Mouse (Mus musculus): ENCODE measurements around the gene Pald1. TPM values are rescaled to one million over a fixed set of nuclear protein-coding genes. Genes with fewer than 3 reads are reported as not detected.

Pald1 gene
- total RNA-seq (2021): 10 to 100 TPM; 18.5 to 26.6 TPM
- 17.7 and 22.8 TPM in 2 replicates for polyA plus RNA-seq (2012; rRNA removed)
- long read RNA-seq, full-length matches to known transcripts: 4 of 29 reads
- long read RNA-seq, partial matches to known transcripts: 5 of 29 reads
- long read RNA-seq, other reads (novel, unspliced or antisense): 20 of 29 reads

- peak; percentile 90 for DNase-seq
Measured at GRCm38 (mm10) chr10:61383021-61383714, at the start of gene Pald1. Pald1 (minus strand) TSS chr10:61383530.

- no peak for DNase-seq
Measured at GRCm38 (mm10) chr10:61431375-61431774, 48.0 kb upstream of the Pald1 start.

DNA sequence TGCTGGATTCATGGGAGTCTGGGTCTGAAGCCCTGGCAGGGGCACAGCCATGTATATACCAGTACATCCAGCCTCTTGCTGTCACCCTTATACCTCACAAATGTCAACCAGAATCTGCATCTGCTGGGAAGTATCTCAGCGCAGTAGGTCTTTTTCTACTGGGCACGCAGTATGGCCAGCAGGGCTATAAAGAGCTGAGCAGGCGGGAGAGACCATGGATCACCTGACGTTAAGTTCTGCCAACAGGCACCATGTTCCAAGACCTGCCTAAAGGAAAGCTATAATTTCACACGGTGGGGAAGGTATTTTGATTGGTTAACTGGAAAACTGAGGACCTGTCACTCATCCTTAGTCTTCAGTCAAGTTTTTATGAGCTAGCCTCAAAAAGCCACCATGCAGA is 45.7 kb upstream of the Pald1 start:
- no peak for DNase-seq

DNA sequence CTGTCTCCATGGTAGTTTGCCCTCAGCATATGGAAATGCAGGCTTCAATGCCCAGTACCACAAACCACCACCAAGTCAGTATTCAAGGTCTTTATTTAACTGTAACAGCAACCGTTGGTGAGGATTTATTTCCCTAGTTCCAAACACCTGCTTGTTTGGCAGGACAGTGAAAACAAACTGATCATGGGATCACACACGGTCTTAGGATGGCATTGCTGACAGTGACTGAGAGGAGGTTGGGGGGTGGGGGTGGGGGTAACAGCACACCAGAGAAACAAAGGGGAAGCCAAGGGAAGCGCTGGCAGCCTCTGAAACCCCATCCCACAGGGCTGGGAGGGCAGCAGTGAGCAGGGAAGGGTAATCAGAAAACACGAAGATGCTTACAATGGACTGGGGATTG is 45.1 kb upstream of the Pald1 start:
- DNase-seq: no peak

- DNase-seq: no peak
Measured at GRCm38 (mm10) chr10:61427951-61428350, 44.6 kb upstream of the Pald1 start.

- peak; percentile 59 for DNase-seq
Measured at GRCm38 (mm10) chr10:61426251-61426757, 43.0 kb upstream of the Pald1 start.

GRCm38 (mm10) chr10:61425047-61425446 is 41.7 kb upstream of the Pald1 start:
- no peak for DNase-seq

DNA sequence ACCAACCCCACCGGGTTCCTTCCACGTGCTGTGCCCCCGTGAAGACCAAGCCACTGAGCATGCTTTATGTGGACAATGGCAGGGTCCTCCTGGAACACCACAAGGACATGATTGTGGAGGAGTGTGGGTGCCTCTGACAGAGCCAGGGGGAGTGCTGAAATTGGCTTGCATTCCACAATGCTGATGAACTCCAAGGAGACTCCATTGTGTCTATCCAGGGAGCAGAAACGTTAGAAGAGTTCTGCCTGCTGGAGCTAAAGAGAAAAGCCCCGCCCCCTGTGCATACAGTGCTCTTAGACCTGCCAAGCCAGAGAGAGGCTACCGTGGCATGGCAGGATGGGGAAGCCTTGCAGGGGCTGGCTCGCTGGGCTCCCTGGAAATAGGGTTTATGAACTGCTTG is 41.2 kb upstream of the Pald1 start:
- no peak for DNase-seq

DNA sequence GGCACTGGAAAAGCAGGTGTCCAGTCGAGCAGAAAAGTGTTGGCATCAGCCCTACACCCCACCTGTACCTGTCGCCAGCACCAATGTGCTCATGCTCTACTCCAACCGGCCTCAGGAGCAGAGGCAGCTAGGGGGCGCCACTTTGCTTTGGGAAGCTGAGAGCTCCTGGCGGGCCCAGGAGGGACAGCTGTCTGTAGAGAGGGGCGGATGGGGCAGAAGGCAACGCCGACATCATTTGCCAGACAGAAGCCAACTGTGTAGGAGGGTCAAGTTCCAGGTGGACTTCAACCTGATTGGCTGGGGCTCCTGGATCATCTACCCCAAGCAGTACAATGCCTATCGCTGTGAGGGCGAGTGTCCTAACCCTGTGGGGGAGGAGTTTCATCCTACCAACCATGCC is 40.0 kb upstream of the Pald1 start:
- no peak for DNase-seq

DNA sequence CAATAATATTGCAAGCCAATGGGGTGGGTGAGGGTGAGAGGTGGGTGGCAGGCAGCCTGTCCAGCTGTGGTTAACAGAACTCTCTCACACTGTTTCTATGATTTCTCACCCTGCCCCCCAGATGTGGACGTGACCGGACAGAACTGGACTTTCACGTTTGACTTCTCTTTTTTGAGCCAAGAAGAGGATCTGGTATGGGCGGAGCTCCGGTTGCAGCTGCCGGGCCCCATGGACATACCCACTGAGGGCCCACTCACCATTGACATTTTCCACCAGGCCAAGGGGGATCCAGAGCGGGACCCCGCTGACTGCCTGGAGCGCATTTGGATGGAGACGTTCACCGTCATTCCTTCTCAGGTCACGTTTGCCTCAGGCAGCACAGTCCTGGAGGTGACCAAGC is 39.5 kb upstream of the Pald1 start:
- DNase-seq: no peak

GRCm38 (mm10) chr10:61420011-61420410 is 36.7 kb upstream of the Pald1 start:
- no peak for DNase-seq

DNA sequence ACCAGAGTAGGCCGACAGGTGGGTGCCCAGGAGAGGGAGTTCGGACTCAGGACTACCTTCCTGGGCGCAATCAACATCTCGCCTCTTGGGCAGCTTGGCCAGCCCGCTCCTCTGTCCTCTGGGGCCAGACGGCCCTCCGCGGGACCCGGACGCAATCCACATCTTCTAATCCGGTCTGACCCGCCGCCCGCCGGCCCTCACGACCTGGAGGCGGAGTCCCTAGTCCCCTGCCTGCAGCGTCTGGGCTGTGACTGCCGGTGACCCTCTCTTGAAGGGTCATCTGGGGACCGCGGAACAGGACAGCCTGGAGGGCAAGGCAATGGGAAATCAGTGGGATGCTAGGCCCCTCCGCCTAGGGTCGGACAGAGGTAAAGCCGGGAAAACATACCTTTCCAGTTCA is 35.8 kb upstream of the Pald1 start:
- DNase-seq: no peak

GRCm38 (mm10) chr10:61418131-61418900 is 35.0 kb upstream of the Pald1 start:
- no peak for DNase-seq

DNA sequence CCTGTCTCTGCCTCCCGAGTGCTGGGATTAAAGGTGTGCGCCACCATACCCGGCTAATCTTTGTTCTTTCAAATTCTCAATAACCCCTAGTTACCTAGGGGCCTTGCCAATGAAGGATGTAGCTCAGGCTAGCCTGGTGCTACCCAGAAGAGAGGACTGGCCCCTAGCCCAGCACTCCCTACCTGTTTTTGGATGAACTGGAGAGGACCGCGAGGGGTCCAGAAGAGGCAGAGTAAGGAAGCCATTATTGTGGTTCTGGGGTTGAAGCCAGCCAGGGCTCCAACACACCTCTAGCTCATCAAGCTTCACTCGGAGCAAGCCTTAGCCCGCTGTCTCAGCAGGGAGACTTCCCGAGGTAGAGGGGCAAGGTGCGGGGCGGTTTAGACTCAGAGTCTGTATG is 34.3 kb upstream of the Pald1 start, which contains the start of gene Nodal:
TSS of gene Nodal (plus strand) at position 301 of the 400 bp plus-strand sequence.
- no peak for DNase-seq

- DNase-seq: no peak
Measured at GRCm38 (mm10) chr10:61417046-61417445, 33.7 kb upstream of the Pald1 start.

DNA sequence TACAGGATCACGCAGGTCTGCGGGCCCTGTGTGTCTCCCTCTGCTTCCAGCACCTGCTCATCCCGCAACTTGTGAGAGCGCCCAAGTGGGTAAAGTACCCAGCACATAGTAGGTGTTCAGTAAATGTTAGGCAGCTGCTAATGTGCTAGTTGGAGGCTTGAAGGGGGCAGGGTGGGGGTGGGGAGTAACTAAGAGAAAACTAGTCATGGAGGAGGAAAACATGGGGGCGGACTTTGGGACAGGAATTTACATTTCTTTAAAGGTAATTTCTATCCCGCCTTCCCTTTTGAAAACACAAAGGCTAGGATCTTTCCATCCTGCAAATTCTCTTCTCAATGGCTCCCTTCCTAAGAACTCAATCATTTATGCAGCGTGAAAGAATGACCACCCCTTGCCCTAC is 33.2 kb upstream of the Pald1 start:
- DNase-seq: no peak

DNA sequence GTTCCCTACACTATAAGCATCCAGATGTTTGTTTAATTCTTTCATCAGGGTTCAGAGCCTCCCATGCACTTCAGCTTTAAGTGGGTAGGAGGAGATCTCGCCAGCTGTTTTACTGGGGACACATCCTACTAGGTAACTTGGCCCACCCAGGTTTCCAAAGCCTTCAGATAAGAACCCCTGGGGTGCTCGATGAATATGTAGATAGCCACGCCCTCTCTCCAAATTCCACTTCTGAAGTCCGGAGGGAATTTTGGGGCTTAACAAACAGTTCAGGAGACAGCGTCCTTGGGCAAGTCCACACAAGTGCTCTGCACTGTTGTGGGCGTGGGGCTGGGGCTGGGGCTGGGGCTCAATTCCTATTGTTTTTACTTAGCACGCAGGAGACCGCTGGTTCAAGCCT is 32.6 kb upstream of the Pald1 start:
- no peak for DNase-seq

- DNase-seq: no peak
Measured at GRCm38 (mm10) chr10:61415240-61415639, 31.9 kb upstream of the Pald1 start.

DNA sequence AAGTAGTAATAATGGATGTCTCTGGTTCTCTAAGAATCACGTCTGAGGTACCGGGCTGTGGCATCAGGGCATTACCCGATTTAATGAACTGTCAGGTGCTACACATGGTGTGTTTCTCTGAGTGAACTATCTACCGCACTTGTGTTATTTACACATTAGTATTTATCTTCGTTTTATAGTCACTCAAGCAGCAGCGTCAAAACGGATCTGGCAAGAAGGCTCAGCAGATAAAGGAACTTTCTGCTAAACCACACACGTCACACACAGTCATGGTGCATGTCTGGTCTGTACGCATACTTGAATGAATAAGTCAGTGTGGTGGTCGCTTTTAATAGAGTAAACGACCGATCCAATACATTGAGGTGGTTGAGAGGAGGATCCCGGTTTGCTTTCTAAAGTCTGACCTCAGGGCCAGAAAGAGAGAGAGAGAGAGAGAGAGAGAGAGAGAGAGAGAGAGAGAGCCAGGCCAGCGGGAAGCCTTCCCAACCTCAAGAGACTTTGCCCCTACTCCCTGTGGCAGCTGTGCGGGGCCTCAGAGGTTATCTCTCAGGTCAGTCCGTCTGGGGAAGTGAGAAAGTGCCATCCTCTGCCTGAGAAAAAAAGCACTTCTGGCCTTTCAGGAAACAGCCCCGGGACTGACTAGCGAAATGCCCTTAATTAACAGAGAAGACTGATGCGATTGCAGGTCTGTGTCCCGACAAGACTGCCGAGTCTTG is 29.7 kb upstream of the Pald1 start:
- DNase-seq: no peak

- DNase-seq: no peak
Measured at GRCm38 (mm10) chr10:61410193-61410592, 26.9 kb upstream of the Pald1 start.

- DNase-seq: no peak
Measured at GRCm38 (mm10) chr10:61409776-61410175, 26.4 kb upstream of the Pald1 start.

GRCm38 (mm10) chr10:61405958-61406357 is 22.6 kb upstream of the Pald1 start:
- DNase-seq: no peak

Measured in adrenal gland, adult 2 months (tissue).